Mouse (Mus musculus) left cerebral cortex, adult 8-10 months (tissue): ENCODE results near the gene Kap. TPM values are rescaled to one million over a fixed set of nuclear protein-coding genes. Genes with fewer than 3 reads are reported as not detected.
"Not testable (repeated sequence)": the region's sequence is repeated elsewhere in the genome, so short reads cannot be mapped to it uniquely, and the experiment has no call there.

ENCODE experiments used
- DNase-seq, 2 experiments: peaks; one replicate each; pipeline ENCODE4 v3.0.0; 2022; ENCODE audit warnings: low spot score in 2 of 2
- total RNA-seq, 4 experiments: library from RNA; stranded (reverse); gene quantifications; 2 replicates each; pipeline ENCODE4 v1.2.4; 2022

The Kap gene
- total RNA-seq: not detected

GRCm38 (mm10) chr6:133853526-133853925, at the start of gene Kap:
Gene Kap (minus strand): TSS chr6:133853762.
- no peak for DNase-seq

DNA sequence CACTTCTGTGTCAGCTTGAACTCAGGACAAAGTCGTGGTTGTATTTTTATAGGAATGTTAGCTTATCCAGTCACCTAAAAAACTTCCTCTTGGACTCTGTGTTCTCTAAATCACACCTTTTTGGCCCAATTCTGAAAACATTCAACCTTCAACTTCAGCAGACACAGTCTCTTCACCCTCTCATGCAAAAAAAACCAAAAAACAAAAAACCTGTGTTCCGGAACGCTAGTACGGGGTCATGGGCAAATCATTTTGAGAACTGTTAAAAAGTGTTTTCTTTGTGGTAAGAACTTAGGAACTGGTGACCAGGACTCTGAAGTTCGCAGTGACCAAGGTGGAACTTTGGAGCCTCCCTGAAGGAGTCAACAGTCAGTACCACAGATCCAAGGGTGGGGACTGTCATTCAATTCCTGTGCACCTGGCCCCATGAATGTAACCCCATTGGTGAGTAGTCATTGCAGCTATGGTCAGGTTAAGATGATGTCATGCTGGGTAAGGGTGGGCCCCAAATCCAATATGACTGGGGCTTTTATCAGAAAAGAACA, 32.4 kb upstream of the Kap start:
- no peak for DNase-seq

- no peak for DNase-seq
These were observed 30.0 kb upstream of the Kap start for GRCm38 (mm10) chr6:133883446-133883985.

DNA sequence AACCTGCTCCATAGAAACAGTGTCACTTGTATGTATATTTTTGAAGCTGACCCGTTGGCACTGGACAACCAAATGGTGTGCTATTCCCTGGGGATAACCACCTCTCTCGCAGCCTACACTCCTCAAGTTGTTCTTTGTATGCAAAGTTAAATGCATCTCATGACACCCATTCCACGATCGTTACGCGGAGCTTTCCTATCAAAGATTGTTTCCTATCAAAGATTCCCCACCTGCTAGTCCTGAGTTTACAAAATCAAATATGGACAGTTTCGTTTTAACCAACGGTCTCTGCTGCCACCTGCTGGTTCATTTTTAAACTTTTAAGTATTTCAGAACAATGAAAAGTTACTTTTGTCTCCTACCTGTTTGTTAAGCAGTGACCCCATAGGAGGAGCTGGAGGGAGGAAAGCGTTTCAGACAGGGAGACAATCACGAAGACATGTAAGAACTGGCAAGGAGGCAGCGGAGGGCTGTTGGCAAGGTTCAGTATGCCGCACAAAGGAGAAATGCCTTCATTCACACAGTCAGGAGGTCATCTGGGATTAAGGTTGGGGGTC, 22.4 kb upstream of the Kap start:
- peak in 1 of 2 experiments; percentile 18 for DNase-seq

DNA sequence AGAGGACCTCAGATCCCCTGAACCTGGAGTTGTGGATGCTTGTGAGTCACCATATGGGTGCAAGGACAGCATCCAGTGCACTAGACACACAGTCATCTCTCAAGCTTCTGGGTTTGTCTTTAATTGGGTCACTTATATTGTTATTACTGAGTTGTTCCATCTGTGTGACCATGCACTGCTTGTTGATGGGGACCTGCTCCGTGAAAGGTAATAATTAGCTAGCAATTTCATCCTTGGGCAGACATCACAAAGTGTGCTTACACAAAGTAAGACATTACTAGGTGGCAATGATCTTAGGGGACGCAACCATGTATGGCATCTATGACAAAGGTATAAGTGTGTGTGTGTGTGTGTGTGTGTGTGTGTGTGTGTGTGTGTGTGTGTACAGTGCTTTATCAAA, 19.1 kb upstream of the Kap start:
- no peak for DNase-seq

- DNase-seq: no peak
These were observed 17.6 kb upstream of the Kap start for GRCm38 (mm10) chr6:133871131-133871530.

DNA sequence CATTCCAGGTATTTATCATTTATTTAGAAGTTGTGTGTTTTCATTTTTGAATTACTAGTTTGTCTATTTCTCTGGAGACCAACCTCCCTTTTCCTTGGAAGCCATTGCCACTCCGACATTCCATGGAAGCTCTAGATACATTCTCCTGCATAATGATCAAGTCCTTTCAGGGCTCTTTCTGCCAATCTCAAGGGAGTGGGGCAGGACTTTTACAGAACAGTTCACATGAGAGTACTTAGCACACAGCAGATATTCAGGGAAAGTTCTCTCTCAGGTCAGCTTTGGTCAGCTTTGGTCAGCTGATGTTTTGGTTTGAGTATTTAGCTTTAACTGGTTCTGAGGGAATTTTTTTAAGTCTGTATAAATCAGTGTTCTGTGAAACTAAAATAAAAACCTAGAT, 14.8 kb upstream of the Kap start:
- DNase-seq: no peak

DNA sequence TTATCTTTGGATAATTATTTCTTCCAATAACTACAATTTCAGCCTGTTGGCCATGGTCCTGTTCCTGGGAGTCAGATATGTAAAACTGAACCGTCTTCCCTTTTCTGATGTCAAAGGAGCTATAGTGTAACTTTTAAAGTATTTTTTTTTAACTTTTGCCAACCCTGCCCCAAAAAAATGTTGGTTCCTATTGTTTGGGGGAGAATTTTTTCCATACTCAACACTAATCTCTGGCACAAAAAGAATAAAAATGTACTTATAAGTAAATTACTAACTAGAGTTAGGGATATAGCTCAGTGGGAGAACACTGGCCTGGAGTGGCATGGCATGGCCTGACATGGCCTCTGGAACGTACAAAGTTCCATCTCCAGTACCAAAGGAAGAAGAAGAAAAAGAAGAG, 2.3 kb upstream of the Kap start:
- DNase-seq: no peak

- DNase-seq: no peak
These were observed 4.2 kb downstream of the Kap start for GRCm38 (mm10) chr6:133849359-133849758.

DNA sequence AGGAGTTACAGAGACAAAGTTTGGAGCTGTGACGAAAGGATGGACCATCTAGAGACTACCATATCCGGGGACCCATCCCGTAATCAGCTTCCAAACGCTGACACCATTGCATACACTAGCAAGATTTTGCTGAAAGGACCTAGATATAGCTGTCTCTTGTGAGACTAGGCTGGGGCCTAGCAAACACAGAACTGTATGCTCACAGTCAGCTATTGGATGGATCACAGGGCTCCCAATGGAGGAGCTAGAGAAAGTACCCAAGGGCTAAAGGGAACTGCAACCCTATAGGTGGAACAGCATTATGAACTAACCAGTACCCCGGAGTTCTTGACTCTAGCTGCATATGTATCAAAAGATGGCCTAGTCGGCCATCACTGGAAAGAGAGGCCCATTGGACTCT, 4.7 kb downstream of the Kap start:
- not testable (repeated sequence) for DNase-seq

GRCm38 (mm10) chr6:133838296-133838995, 15.1 kb downstream of the Kap start:
- DNase-seq: not testable (repeated sequence)

DNA sequence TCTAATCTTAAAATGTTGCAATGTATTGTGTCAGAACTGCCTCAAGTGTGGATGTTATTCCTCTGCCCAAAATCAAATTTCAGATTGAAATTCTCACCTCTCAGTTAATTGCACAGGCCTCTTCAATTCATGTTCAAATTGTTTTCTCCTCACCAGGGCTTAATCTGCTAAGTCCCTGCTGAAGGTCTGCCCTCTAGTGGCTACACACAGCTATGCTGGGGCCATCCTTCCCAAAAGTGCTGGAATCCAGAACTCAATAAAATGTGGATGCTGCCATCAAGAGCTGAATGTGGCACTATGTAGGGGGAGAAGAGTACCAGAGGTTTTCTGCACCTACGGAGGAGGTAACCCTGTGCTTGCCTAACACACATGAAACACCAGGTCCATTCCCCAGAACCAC, 41.2 kb downstream of the Kap start:
- DNase-seq: peak in 1 of 2 experiments; percentile 1

Other genes with a start within 250 kb of the Kap start
- 10 to 100 TPM; 13.3 to 16.1 (median 15.1) TPM for gene Etv6, start 181.9 kb upstream of the Kap start, total RNA-seq